Mouse (Mus musculus): ENCODE measurements at regions not wholly inside any gene's neighbourhood (a gene's known extent, or its start where the extent isn't known, plus 50 kb on each side); places are given as distances from the start of the nearest gene placed in this dataset.

DNA sequence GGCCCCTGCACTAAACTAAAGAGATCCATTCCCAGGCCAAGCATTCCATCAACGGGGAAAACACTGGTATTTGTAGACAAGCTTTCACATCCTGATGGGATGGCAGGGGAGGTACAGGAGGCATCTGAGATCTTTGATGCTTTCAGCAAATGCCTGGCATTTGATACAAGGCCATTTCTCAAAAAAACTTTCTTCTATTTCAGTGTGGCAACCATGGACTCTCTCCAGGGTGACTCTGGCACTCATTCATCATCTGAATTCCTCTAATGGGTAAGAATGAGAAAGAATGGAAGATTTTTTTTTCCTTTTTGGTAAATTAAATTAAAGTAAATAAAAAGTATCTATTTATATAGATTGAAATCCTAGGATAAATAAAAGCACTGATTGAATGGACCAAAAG, 281.8 kb upstream of the Far2 start:
- TF ChIP-seq POLR2A (IDR thresholded peaks at IDR 0.05; ENCODE audit: low read depth, low read length) (no peak), CTCF (conservative IDR thresholded peaks at IDR 0.05 in 1 of 2, IDR thresholded peaks at IDR 0.05 in 1 of 2; ENCODE audit: low read depth in 2 of 2, low read length in 2 of 2) (no peak), CHD1 (IDR thresholded peaks at IDR 0.05; ENCODE audit: low read depth, low read length) (no peak), CHD2 (IDR thresholded peaks at IDR 0.05; ENCODE audit: low read length) (no peak), ZKSCAN1 (IDR thresholded peaks at IDR 0.05; ENCODE audit: borderline replicate concordance, low read depth, low read length) (no peak)

All from CH12.LX (cell line).